Mouse (Mus musculus): ENCODE measurements at regions not wholly inside any gene's neighbourhood (a gene's known extent, or its start where the extent isn't known, plus 50 kb on each side); places are given as distances from the start of the nearest gene placed in this dataset.

DNA sequence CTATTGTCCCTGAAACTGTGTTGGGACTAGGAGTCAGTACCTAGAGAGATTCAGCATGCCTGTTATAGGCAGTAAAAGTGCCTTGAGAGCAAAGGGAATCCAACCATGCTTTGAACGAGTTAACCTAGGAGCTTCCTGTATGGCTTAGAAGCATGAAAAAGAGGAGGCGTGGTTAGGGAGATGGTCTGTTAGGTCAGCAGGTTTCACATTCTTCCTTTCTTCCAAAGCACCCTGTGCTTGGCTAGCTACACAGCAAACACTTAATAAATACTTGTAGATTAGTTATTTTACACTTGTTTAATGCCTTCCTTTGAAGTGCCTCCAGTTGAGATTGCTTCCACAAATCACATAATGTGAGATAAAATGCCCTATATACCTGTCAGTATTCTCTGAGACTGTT is 284.9 kb upstream of the Adgra3 start:
- no peak overlapping the region for H3K4me2 ChIP-seq (ENCODE audit: low read length)
- no peaks in the 10 kb centered on the region for H3K4me1 ChIP-seq (ENCODE audit: control insufficient read depth, insufficient read depth, low read length)
- no peak for DNase-seq (ENCODE audit: low spot score)
- H3K9me3 ChIP-seq (replicated peaks; ENCODE audit: control insufficient read depth, low read length), result no peaks in the 10 kb centered on the region
- no peak for ATAC-seq
- H3K27me3 ChIP-seq (replicated peaks; ENCODE audit: control insufficient read depth, insufficient read depth, low read length), result no peaks in the 10 kb centered on the region
- H3K36me3 ChIP-seq (ENCODE audit: control insufficient read depth, insufficient read depth, low read length), result no peaks in the 10 kb centered on the region
- WGBS, result 76% methylated on average over 2 of the region's 2 CpGs
- no peak overlapping the region for H3K27ac ChIP-seq (ENCODE audit: low read depth, low read length)
- H3K4me3 ChIP-seq (ENCODE audit: low read depth, low read length), result no peak overlapping the region
- H3K9ac ChIP-seq (ENCODE audit: low read length), result no peak overlapping the region

DNA sequence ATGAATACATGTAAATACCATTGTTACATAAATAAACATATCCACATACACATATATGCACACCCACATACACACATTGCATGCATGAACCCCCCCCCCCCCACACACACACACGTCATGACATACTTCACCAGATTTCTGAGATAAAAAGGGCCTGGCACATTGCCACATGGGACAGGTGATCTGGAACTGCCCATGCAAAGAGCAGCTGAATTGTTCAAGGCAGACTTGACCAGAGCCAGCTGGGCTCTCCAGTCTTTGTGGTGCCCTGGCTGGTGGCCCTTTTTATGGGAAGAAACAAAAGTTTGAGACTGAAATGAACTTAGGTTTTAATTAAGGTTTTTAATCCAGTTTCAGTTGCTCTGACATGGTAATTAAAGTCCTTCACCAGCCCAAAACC is 250.7 kb upstream of the Adgra3 start:
- H3K27ac ChIP-seq (ENCODE audit: low read depth, low read length), result no peak overlapping the region
- H3K4me2 ChIP-seq (ENCODE audit: low read length), result no peak overlapping the region
- no peaks in the 10 kb centered on the region for H3K27me3 ChIP-seq (replicated peaks; ENCODE audit: control insufficient read depth, insufficient read depth, low read length)
- H3K4me1 ChIP-seq (ENCODE audit: control insufficient read depth, insufficient read depth, low read length), result no peaks in the 10 kb centered on the region
- WGBS, result 25% methylated on average over 1 of the region's 1 CpGs
- DNase-seq (ENCODE audit: low spot score) (peak; percentile 32), ATAC-seq (0 out of 2 replicates have a peak, but pooled peaks have one; percentile 65)
- no peak overlapping the region for H3K9ac ChIP-seq (ENCODE audit: low read length)
- no peaks in the 10 kb centered on the region for H3K9me3 ChIP-seq (replicated peaks; ENCODE audit: control insufficient read depth, low read length)
- no peak overlapping the region for H3K4me3 ChIP-seq (ENCODE audit: low read depth, low read length)
- H3K36me3 ChIP-seq (ENCODE audit: control insufficient read depth, insufficient read depth, low read length), result no peaks in the 10 kb centered on the region

DNA sequence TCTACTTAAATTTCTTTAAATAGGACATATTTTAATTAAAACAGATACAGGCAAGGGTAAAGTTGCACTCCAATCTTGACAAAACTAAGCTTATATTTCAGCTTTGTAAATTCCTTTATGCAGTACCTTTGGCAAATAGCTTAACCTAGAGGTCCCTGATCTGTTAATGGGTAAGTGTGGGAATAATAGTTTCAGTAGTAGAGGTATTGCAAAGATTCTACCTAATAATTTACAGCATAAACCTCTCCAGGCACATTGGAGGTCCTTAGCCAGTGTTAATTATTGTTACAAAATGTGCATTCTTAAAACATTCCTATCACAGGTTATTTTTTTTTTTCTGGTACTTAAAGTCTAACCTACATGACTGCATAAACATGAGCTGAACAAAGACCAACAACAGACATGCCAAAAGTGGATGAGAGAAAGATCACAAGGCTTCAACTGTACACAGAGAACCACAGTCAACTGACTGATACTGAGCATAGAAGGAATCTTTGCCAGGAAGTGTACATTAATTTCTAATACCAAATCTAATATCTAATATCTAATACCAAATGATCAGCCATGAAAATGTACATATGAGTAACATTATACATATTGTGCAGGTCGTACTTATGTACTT is 245.2 kb upstream of the Adgra3 start:
- ATAC-seq, result no peak
- H3K9me3 ChIP-seq (replicated peaks; ENCODE audit: control insufficient read depth, low read length), result no peaks in the 10 kb centered on the region
- no peaks in the 10 kb centered on the region for H3K27me3 ChIP-seq (replicated peaks; ENCODE audit: control insufficient read depth, insufficient read depth, low read length)
- H3K9ac ChIP-seq (ENCODE audit: low read length), result no peak overlapping the region
- no peaks in the 10 kb centered on the region for H3K36me3 ChIP-seq (ENCODE audit: control insufficient read depth, insufficient read depth, low read length)
- H3K4me2 ChIP-seq (ENCODE audit: low read length), result no peak overlapping the region
- DNase-seq (ENCODE audit: low spot score), result no peak
- H3K27ac ChIP-seq (ENCODE audit: low read depth, low read length), result no peak overlapping the region
- 80% methylated on average over 1 of the region's 1 CpGs for WGBS
- H3K4me3 ChIP-seq (ENCODE audit: low read depth, low read length), result no peak overlapping the region
- no peaks in the 10 kb centered on the region for H3K4me1 ChIP-seq (ENCODE audit: control insufficient read depth, insufficient read depth, low read length)

DNA sequence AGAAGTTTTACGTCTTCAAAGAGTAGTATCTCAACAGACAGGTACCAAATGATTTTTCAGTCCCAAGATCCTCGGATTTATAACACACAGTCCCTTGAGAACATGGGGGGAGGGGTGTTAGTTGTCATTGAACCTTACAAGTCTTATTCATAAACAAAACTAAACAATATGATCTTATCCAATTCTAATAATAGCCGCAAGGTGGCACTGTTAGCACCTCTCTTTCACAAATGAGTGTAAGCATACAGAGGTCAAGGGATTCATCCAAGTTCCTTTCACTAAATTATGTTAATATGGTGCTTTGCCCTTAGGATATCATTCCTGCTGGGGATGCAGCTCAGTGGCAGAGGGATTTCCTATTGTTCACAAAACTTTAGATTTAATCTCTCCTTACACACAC is 235.0 kb upstream of the Adgra3 start:
- WGBS, result 58% methylated on average over 3 of the region's 3 CpGs
- no peak overlapping the region for H3K4me2 ChIP-seq (ENCODE audit: low read length)
- no peak for ATAC-seq

DNA sequence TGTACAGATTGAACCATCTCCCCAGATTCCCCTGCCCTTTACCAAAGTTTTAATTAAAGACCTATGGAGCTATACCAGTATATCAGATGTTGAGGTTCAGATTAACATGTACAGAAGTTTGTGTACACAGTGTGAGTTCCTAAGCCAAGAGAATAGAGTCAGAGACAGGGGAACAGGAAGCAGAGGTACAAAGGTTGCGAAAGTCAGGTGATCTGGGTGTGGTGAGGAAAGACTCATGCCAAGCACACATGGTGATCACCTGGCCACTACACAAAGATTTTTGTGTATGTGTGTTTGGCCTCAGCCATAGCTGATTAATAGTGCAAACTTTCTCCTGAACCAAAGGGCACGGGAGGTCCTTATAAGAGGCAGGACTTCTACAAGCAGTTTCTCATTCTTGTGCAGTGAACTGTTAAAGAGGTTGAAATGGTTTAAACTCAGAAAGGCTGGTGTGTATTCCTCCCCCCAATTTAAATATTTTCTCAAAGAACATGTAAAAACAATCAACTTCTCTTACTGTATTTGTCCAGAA is 232.1 kb upstream of the Adgra3 start:
- ATAC-seq (no peak), DNase-seq (ENCODE audit: low spot score) (no peak)
- H3K4me1 ChIP-seq (ENCODE audit: control insufficient read depth, insufficient read depth, low read length), result no peaks in the 10 kb centered on the region
- WGBS, result 59% methylated on average over 2 of the region's 2 CpGs
- no peaks in the 10 kb centered on the region for H3K27me3 ChIP-seq (replicated peaks; ENCODE audit: control insufficient read depth, insufficient read depth, low read length)
- H3K4me2 ChIP-seq (ENCODE audit: low read length), result no peak overlapping the region
- H3K9ac ChIP-seq (ENCODE audit: low read length), result no peak overlapping the region
- no peaks in the 10 kb centered on the region for H3K36me3 ChIP-seq (ENCODE audit: control insufficient read depth, insufficient read depth, low read length)
- H3K9me3 ChIP-seq (replicated peaks; ENCODE audit: control insufficient read depth, low read length), result no peaks in the 10 kb centered on the region
- H3K27ac ChIP-seq (ENCODE audit: low read depth, low read length), result no peak overlapping the region
- H3K4me3 ChIP-seq (ENCODE audit: low read depth, low read length), result no peak overlapping the region

More for the DNA sequence above, 235.0 kb upstream of the Adgra3 start:
- no peaks in the 10 kb centered on the region for H3K9me3 ChIP-seq (replicated peaks; ENCODE audit: control insufficient read depth, low read length)
- no peaks in the 10 kb centered on the region for H3K4me1 ChIP-seq (ENCODE audit: control insufficient read depth, insufficient read depth, low read length)
- no peak overlapping the region for H3K4me3 ChIP-seq (ENCODE audit: low read depth, low read length)
- no peak overlapping the region for H3K27ac ChIP-seq (ENCODE audit: low read depth, low read length)
- H3K9ac ChIP-seq (ENCODE audit: low read length), result no peak overlapping the region
- no peaks in the 10 kb centered on the region for H3K27me3 ChIP-seq (replicated peaks; ENCODE audit: control insufficient read depth, insufficient read depth, low read length)
- no peaks in the 10 kb centered on the region for H3K36me3 ChIP-seq (ENCODE audit: control insufficient read depth, insufficient read depth, low read length)
- peak; percentile 15 for DNase-seq (ENCODE audit: low spot score)

DNA sequence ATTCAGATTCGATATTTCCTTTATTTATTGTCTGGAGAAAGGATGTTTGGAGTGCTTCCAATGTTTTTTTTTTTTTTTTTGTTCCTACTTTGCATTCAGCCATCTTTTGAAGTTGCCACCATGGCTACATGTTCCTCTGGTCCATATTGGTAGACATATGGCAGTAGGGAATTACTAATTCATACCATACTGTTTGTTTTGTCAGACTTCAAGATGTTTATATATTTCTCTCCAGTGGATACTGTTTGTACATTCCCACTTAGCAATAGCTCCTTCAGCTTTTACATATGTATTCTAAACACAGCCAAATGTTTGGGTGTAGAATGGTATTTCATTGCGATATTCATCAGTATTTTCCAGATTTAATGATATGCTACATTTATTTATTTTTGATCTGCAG is 201.6 kb upstream of the Adgra3 start:
- Histone ChIP-seq H3K4me2 (ENCODE audit: low read length) (no peak overlapping the region), H3K36me3 (ENCODE audit: control insufficient read depth, insufficient read depth, low read length) (no peaks in the 10 kb centered on the region), H3K9ac (ENCODE audit: low read length) (no peak overlapping the region), H3K9me3 (replicated peaks; ENCODE audit: control insufficient read depth, low read length) (no peaks in the 10 kb centered on the region), H3K4me3 (ENCODE audit: low read depth, low read length) (no peak overlapping the region), H3K27ac (ENCODE audit: low read depth, low read length) (no peak overlapping the region), H3K4me1 (ENCODE audit: control insufficient read depth, insufficient read depth, low read length) (no peaks in the 10 kb centered on the region), H3K27me3 (replicated peaks; ENCODE audit: control insufficient read depth, insufficient read depth, low read length) (no peaks in the 10 kb centered on the region)
- WGBS, result 75% methylated on average over 2 of the region's 2 CpGs
- DNase-seq (ENCODE audit: low spot score), result peak; percentile 70
- ATAC-seq, result peak; percentile 72; the same call in 1 of the 2 replicates

DNA sequence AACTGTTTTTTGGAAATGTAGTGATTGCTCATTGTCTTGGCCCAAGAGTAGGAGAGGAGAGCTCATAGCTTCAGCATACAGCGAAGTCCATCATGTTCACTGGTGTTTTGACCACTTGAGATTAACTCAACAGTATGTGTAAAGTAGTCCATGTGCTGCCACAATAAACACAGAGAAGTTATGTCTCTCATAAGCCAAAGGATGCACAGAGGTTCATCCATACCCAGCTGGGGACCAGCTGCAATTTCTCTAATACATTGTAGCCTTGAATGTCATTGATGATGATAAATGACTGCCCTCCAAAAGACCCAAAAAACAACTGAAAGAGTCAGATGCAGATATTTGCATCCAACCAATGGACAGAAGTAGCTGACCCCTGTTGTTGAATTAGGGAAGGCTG is 199.2 kb upstream of the Adgra3 start:
- 89% methylated on average over 1 of the region's 1 CpGs for WGBS
- H3K27me3 ChIP-seq (replicated peaks; ENCODE audit: control insufficient read depth, insufficient read depth, low read length), result no peaks in the 10 kb centered on the region
- ATAC-seq (no peak), DNase-seq (ENCODE audit: low spot score) (no peak)
- no peaks in the 10 kb centered on the region for H3K36me3 ChIP-seq (ENCODE audit: control insufficient read depth, insufficient read depth, low read length)
- H3K9ac ChIP-seq (ENCODE audit: low read length), result no peak overlapping the region
- no peak overlapping the region for H3K4me3 ChIP-seq (ENCODE audit: low read depth, low read length)
- H3K9me3 ChIP-seq (replicated peaks; ENCODE audit: control insufficient read depth, low read length), result no peaks in the 10 kb centered on the region
- no peaks in the 10 kb centered on the region for H3K4me1 ChIP-seq (ENCODE audit: control insufficient read depth, insufficient read depth, low read length)
- no peak overlapping the region for H3K4me2 ChIP-seq (ENCODE audit: low read length)
- no peak overlapping the region for H3K27ac ChIP-seq (ENCODE audit: low read depth, low read length)

DNA sequence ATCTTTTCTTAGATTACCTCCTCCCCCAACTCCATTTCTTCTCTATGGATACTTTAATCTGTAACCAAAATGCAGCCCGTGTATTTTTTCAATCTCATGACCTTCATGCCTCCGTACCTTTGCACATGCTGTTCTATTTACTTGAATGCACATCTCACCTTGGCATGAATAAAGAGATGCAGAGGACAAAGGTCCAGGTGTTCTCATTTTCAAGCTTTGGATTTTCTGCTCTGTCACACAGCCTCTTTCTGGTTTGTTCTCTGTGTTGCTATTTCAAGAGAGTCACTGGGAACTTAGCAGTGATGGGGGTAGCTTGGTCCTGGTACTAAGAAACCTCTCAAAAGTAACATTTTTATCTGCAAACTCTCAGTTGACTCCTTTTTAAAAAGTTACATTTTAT is 175.3 kb upstream of the Adgra3 start:
- no peak overlapping the region for H3K4me2 ChIP-seq (ENCODE audit: low read length)
- no peak overlapping the region for H3K27ac ChIP-seq (ENCODE audit: low read depth, low read length)
- ATAC-seq (no peak), DNase-seq (ENCODE audit: low spot score) (no peak)
- no peaks in the 10 kb centered on the region for H3K4me1 ChIP-seq (ENCODE audit: control insufficient read depth, insufficient read depth, low read length)
- no peak overlapping the region for H3K9ac ChIP-seq (ENCODE audit: low read length)
- no peaks in the 10 kb centered on the region for H3K36me3 ChIP-seq (ENCODE audit: control insufficient read depth, insufficient read depth, low read length)
- H3K27me3 ChIP-seq (replicated peaks; ENCODE audit: control insufficient read depth, insufficient read depth, low read length), result no peaks in the 10 kb centered on the region
- WGBS, result 95% methylated on average over 2 of the region's 2 CpGs
- H3K4me3 ChIP-seq (ENCODE audit: low read depth, low read length), result no peak overlapping the region
- no peaks in the 10 kb centered on the region for H3K9me3 ChIP-seq (replicated peaks; ENCODE audit: control insufficient read depth, low read length)

DNA sequence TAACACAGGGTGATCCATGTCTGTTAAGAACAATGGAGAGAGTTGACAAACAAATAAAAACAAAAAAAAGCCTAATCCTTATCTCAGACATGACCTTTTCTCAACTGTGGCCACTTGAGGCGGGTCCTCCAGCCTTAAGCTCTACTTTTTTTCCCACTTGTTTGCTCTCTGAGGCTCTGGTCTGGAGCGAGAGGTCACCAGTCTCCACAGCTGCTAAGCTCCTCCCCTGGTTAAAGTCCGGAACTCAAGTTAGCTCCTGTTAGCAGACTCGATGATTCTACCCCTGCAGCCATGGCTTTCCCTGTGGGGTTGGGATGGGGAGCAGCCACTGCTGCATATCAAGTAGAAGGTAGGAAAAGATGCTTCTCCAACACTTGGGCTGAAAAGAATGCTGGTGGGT is 158.2 kb upstream of the Adgra3 start:
- ATAC-seq, result no peak
- no peak overlapping the region for H3K4me3 ChIP-seq (ENCODE audit: low read depth, low read length)

More for the DNA sequence above, 158.2 kb upstream of the Adgra3 start:
- DNase-seq (ENCODE audit: low spot score), result no peak
- no peaks in the 10 kb centered on the region for H3K4me1 ChIP-seq (ENCODE audit: control insufficient read depth, insufficient read depth, low read length)
- H3K27me3 ChIP-seq (replicated peaks; ENCODE audit: control insufficient read depth, insufficient read depth, low read length), result no peaks in the 10 kb centered on the region
- 52% methylated on average over 4 of the region's 4 CpGs for WGBS
- no peak overlapping the region for H3K27ac ChIP-seq (ENCODE audit: low read depth, low read length)
- no peaks in the 10 kb centered on the region for H3K36me3 ChIP-seq (ENCODE audit: control insufficient read depth, insufficient read depth, low read length)
- H3K9ac ChIP-seq (ENCODE audit: low read length), result no peak overlapping the region
- H3K4me2 ChIP-seq (ENCODE audit: low read length), result no peak overlapping the region
- H3K9me3 ChIP-seq (replicated peaks; ENCODE audit: control insufficient read depth, low read length), result no peaks in the 10 kb centered on the region
